Comparison of ENCODE assay signal across 8 mouse cellular contexts in the genomic region with DNA sequence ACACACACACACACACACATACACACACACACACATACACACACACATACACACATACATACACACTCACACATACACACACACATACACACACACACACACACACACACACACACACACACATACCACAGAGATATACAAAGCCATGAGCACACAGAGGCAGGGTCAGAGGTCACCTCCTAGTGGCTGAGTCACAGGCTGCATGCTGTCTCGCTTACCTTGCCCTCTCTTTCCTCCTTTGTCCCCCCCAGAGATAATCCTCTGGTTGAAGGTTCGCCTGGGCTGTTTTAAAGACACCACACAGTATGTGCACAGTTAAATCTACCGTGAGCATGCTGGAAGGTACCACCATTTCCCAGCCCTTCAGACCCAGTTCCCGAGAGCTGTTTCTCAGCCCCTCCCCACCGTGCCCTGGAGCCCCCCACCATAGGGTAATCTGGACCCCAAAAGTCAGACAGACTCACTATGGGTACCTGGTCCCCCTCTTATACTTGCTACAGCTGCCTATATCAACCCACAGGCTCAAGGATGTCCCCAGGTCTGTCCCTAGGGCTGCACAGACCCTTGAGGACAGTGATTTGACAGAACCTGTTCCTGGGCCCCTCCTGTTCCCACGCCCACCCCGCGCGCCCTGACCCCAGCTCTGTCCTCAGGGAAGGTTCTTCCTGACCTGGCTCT. TPM values are rescaled to one million over a fixed set of nuclear protein-coding genes. Genes with fewer than 3 reads are reported as not detected.
DNase-seq lines count a peak whose midpoint lies in the region; ATAC-seq and TF ChIP-seq lines count a peak whose summit lies in the region.

No protein-coding gene starts in this region.

- H3K36me3 ChIP-seq in lung, embryonic 14.5 days (ENCODE audit: insufficient read depth), result no peaks in the 10 kb centered on the region
- no peaks in the 10 kb centered on the region for H3K36me3 ChIP-seq in forebrain, embryonic 14.5 days (ENCODE audit: control insufficient read depth, insufficient read depth, low read length)
- H3K36me3 ChIP-seq in liver, embryonic 15.5 days (replicated peaks), result no peaks in the 10 kb centered on the region
- H3K36me3 ChIP-seq in stomach, postnatal 0 days (ENCODE audit: control insufficient read depth, insufficient read depth, low read length), result no peaks in the 10 kb centered on the region

- no peaks in the 10 kb centered on the region for H3K4me1 ChIP-seq in lung, embryonic 14.5 days (ENCODE audit: insufficient read depth)
- 0 out of 2 replicates have a peak, but pooled peaks cover 3% of the 10 kb centered on the region for H3K4me1 ChIP-seq in forebrain, embryonic 14.5 days (ENCODE audit: control insufficient read depth, insufficient read depth, low read length)
- peaks cover 12% of the 10 kb centered on the region; the same call in 1 of the 2 replicates for H3K4me1 ChIP-seq in liver, embryonic 15.5 days (replicated peaks)
- no peaks in the 10 kb centered on the region for H3K4me1 ChIP-seq in stomach, postnatal 0 days (replicated peaks; ENCODE audit: control insufficient read depth, insufficient read depth)

- H3K4me2 ChIP-seq in lung, embryonic 14.5 days, result no peak overlapping the region
- no peak overlapping the region for H3K4me2 ChIP-seq in forebrain, embryonic 14.5 days (ENCODE audit: low read length)
- no peak overlapping the region for H3K4me2 ChIP-seq in liver, embryonic 15.5 days
- no peak overlapping the region for H3K4me2 ChIP-seq in stomach, postnatal 0 days (replicated peaks; ENCODE audit: low read depth)

- ATAC-seq in lung, embryonic 14.5 days (ENCODE audit: insufficient read depth), result peak; percentile 36; the same call in 1 of the 2 replicates
- peak; percentile 12; the same call in 1 of the 2 replicates for ATAC-seq in forebrain, embryonic 14.5 days
- peak; percentile 22 for ATAC-seq in liver, embryonic 15.5 days (ENCODE audit: insufficient read depth)
- ATAC-seq in stomach, postnatal 0 days (ENCODE audit: low FRiP score, low TSS enrichment), result peak; percentile 44; the same call in 1 of the 2 replicates

- DNase-seq in lung, embryonic 14.5 days, result no peak
- DNase-seq in lung, postnatal 4 days, result no peak
- DNase-seq in forebrain, embryonic 14.5 days (ENCODE audit: low spot score), result no peak
- DNase-seq in stomach, postnatal 0 days (ENCODE audit: low spot score), result peak; percentile 50
- no peak for DNase-seq in layer of hippocampus, adult 9-10 months (ENCODE audit: low spot score)
- DNase-seq in left cerebral cortex, adult 2 months (ENCODE audit: extremely low spot score in 1 of 2, low spot score in 2 of 2), result no peak
- DNase-seq in frontal cortex, postnatal 25 days (ENCODE audit: low spot score in 2 of 2), result no peak

- H3K27me3 ChIP-seq in lung, embryonic 14.5 days (ENCODE audit: insufficient read depth, low read length), result no peaks in the 10 kb centered on the region
- no peaks in the 10 kb centered on the region for H3K27me3 ChIP-seq in forebrain, embryonic 14.5 days (replicated peaks; ENCODE audit: control insufficient read depth, insufficient read depth, low read length)
- H3K27me3 ChIP-seq in liver, embryonic 15.5 days, result no peaks in the 10 kb centered on the region
- no peaks in the 10 kb centered on the region for H3K27me3 ChIP-seq in stomach, postnatal 0 days (ENCODE audit: control insufficient read depth, insufficient read depth, low read length)

- intact Hi-C loops in left cerebral cortex, adult 2 months (cut with DNase I), result loop anchor here (5.0 kb wide), 1 partner anchor 207 kb away; no protein-coding TSS in a partner anchor

- no peak overlapping the region for H3K9ac ChIP-seq in lung, embryonic 14.5 days
- H3K9ac ChIP-seq in forebrain, embryonic 14.5 days (ENCODE audit: low read length), result no peak overlapping the region
- H3K9ac ChIP-seq in liver, embryonic 15.5 days, result no peak overlapping the region
- no peak overlapping the region for H3K9ac ChIP-seq in stomach, postnatal 0 days (ENCODE audit: low read length)

- no peak overlapping the region for H3K27ac ChIP-seq in lung, embryonic 14.5 days (ENCODE audit: low read depth)
- H3K27ac ChIP-seq in forebrain, embryonic 14.5 days (ENCODE audit: low read depth, low read length), result no peak overlapping the region
- no peak overlapping the region for H3K27ac ChIP-seq in liver, embryonic 15.5 days (replicated peaks)
- H3K27ac ChIP-seq in stomach, postnatal 0 days (replicated peaks), result peak overlapping the region; percentile 56
- H3K27ac ChIP-seq in left cerebral cortex, adult 2 months, result no peak overlapping the region

- WGBS in lung, embryonic 14.5 days, result 65% methylated on average over 9 of the region's 9 CpGs
- WGBS in forebrain, embryonic 14.5 days, result 54% methylated on average over 9 of the region's 9 CpGs
- 62% methylated on average over 9 of the region's 9 CpGs for WGBS in liver, embryonic 15.5 days (ENCODE audit: insufficient replicate concordance)
- WGBS in stomach, postnatal 0 days, result 70% methylated on average over 9 of the region's 9 CpGs

- H3K9me3 ChIP-seq in lung, embryonic 14.5 days (ENCODE audit: low read depth, low read length), result no peaks in the 10 kb centered on the region
- H3K9me3 ChIP-seq in forebrain, embryonic 14.5 days (replicated peaks; ENCODE audit: control insufficient read depth, low read length), result no peaks in the 10 kb centered on the region
- H3K9me3 ChIP-seq in liver, embryonic 15.5 days (replicated peaks), result no peaks in the 10 kb centered on the region
- no peaks in the 10 kb centered on the region for H3K9me3 ChIP-seq in stomach, postnatal 0 days (ENCODE audit: control insufficient read depth, low read length)

- peak; percentile 35; the same call in 1 of the 2 replicates for TF ChIP-seq CTCF in lung, embryonic 14.5 days (IDR thresholded peaks at IDR 0.05; ENCODE audit: low read depth)
- TF ChIP-seq CTCF in stomach, postnatal 0 days (IDR thresholded peaks at IDR 0.05; ENCODE audit: low read depth), result peak; percentile 48
- TF ChIP-seq CTCF in left cerebral cortex, adult 2 months (IDR thresholded peaks at IDR 0.05), result no peak

- TF ChIP-seq EP300 in stomach, postnatal 0 days (optimal IDR thresholded peaks at IDR 0.05), result no peak

- H3K4me3 ChIP-seq in lung, embryonic 14.5 days (ENCODE audit: low read depth, low read length), result no peak overlapping the region
- no peak overlapping the region for H3K4me3 ChIP-seq in forebrain, embryonic 14.5 days (ENCODE audit: low read depth, low read length)
- no peak overlapping the region for H3K4me3 ChIP-seq in liver, embryonic 15.5 days (replicated peaks)
- no peak overlapping the region for H3K4me3 ChIP-seq in stomach, postnatal 0 days (ENCODE audit: low read depth, low read length)
- no peak overlapping the region for H3K4me3 ChIP-seq in left cerebral cortex, adult 2 months

RNA-seq across cellular contexts. Expression of a gene that starts 55.8 kb away (rescaled TPM):
- polyA plus RNA-seq in lung, embryonic 14.5 days (2014; fragmentation: Nextera tagmentation; extraction: Ambion mirVana), result 21.3 and 22.6 TPM in 2 replicates
- polyA plus RNA-seq in forebrain, embryonic 14.5 days (2014; fragmentation: Nextera tagmentation; extraction: Ambion mirVana), result 10.5 and 12.5 TPM in 2 replicates
- 9.8 and 10.5 TPM in 2 replicates for polyA plus RNA-seq in liver, embryonic 15.5 days (2015; fragmentation: Nextera tagmentation; extraction: Ambion mirVana)
- polyA plus RNA-seq in stomach, postnatal 0 days (2015; fragmentation: Nextera tagmentation; extraction: Ambion mirVana), result 6.8 and 8.4 TPM in 2 replicates
- total RNA-seq in left cerebral cortex, adult 2 months (2021), result 1 to 10 TPM; 5.4 to 5.7 TPM

RNA-seq across cellular contexts. Expression of a gene that starts 56.1 kb away (rescaled TPM):
- polyA plus RNA-seq in lung, embryonic 14.5 days (2014; fragmentation: Nextera tagmentation; extraction: Ambion mirVana), result 135 and 139 TPM in 2 replicates
- 61.7 and 64.5 TPM in 2 replicates for polyA plus RNA-seq in forebrain, embryonic 14.5 days (2014; fragmentation: Nextera tagmentation; extraction: Ambion mirVana)
- polyA plus RNA-seq in liver, embryonic 15.5 days (2015; fragmentation: Nextera tagmentation; extraction: Ambion mirVana), result 55.7 and 59.4 TPM in 2 replicates
- 63.5 and 64.0 TPM in 2 replicates for polyA plus RNA-seq in stomach, postnatal 0 days (2015; fragmentation: Nextera tagmentation; extraction: Ambion mirVana)
- total RNA-seq in left cerebral cortex, adult 2 months (2021), result 10 to 100 TPM; 77.4 to 87.4 TPM
